Mouse (Mus musculus) ES-E14 (cell line): ENCODE measurements around the gene Zfp687.

Experiments used
- CHD2 ChIP-seq: IDR thresholded peaks from 2 replicates; pipeline ENCODE4 v1.6.1; 2014; ENCODE audit warnings: mild to moderate bottlenecking, low read depth, low read length, inconsistent platforms
- MAFK ChIP-seq: IDR thresholded peaks from 2 replicates; pipeline ENCODE4 v1.6.1; 2014; ENCODE audit warnings: mild to moderate bottlenecking, low read depth, low read length, inconsistent platforms; ENCODE audit not compliant: insufficient read depth
- ZC3H11A ChIP-seq: IDR thresholded peaks from 2 replicates; pipeline ENCODE4 v1.6.1; 2012; ENCODE audit warnings: low read depth, mild to moderate bottlenecking, inconsistent platforms, low read length, borderline replicate concordance

- TF ChIP-seq MAFK = no peak
- TF ChIP-seq ZC3H11A = no peak
- no peak for TF ChIP-seq CHD2
Measured at GRCm38 (mm10) chr3:94972552-94972951, 42.7 kb downstream of the Zfp687 start.
